Mouse (Mus musculus): ENCODE data around the gene Dnase1. TPM values are rescaled to one million over a fixed set of nuclear protein-coding genes. Genes with fewer than 3 reads are reported as not detected.

The Dnase1 gene
- polyA plus RNA-seq, 1 experiment from 2014 or later = 8.9 TPM

GRCm38 (mm10) chr16:4031441-4032274, 5.1 kb upstream of the Dnase1 start:
- Histone ChIP-seq H3K9ac (ENCODE audit: low read depth, low read length) (no peak overlapping the region), H3K27ac (ENCODE audit: low read depth, low read length) (no peak overlapping the region), H3K27me3 (replicated peaks; ENCODE audit: control insufficient read depth, insufficient read depth, low read length) (no peaks in the 10 kb centered on the region), H3K36me3 (ENCODE audit: control insufficient read depth, insufficient read depth) (0 out of 2 replicates have a peak, but pooled peaks cover under 1% of the 10 kb centered on the region), H3K9me3 (ENCODE audit: control insufficient read depth) (no peaks in the 10 kb centered on the region), H3K4me2 (replicated peaks; ENCODE audit: low read depth) (no peak overlapping the region), H3K4me1 (replicated peaks; ENCODE audit: control insufficient read depth, insufficient read depth, low read length) (no peaks in the 10 kb centered on the region), H3K4me3 (ENCODE audit: low read depth, low read length) (no peak overlapping the region)
- TF ChIP-seq CTCF (IDR thresholded peaks at IDR 0.05; ENCODE audit: low read depth) = no peak
- ATAC-seq = no peak
- 63% methylated on average over 4 of the region's 6 CpGs for WGBS

DNA sequence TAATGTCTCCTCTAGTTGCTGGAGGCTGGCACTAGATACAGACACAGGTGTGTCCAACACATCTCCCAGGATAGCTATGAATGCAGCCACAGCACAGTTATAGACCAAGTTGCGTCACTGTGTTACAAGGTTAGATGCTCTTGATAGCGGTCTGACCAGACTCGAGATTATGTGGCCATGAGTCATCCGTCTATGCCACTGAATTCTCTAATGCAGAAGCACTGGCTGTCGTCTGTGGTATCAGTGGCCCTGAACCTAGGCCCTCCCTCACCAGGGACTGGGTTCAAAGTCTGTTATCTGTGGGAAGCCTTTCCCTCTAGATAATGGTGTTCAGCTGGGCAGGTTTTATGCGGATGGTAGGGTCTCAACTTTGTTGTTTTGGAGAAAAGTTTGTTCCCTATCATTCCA, 4.4 kb upstream of the Dnase1 start:
- Histone ChIP-seq H3K9ac (ENCODE audit: low read depth, low read length) (no peak overlapping the region), H3K27ac (ENCODE audit: low read depth, low read length) (no peak overlapping the region), H3K36me3 (ENCODE audit: control insufficient read depth, insufficient read depth) (peaks cover 3% of the 10 kb centered on the region; the same call in 1 of the 2 replicates), H3K4me1 (replicated peaks; ENCODE audit: control insufficient read depth, insufficient read depth, low read length) (no peaks in the 10 kb centered on the region; the same call in 1 of the 2 replicates), H3K9me3 (ENCODE audit: control insufficient read depth) (no peaks in the 10 kb centered on the region), H3K27me3 (replicated peaks; ENCODE audit: control insufficient read depth, insufficient read depth, low read length) (no peaks in the 10 kb centered on the region), H3K4me3 (ENCODE audit: low read depth, low read length) (no peak overlapping the region), H3K4me2 (replicated peaks; ENCODE audit: low read depth) (no peak overlapping the region)
- 45% methylated on average over 6 of the region's 6 CpGs for WGBS
- no peak for TF ChIP-seq CTCF (IDR thresholded peaks at IDR 0.05; ENCODE audit: low read depth)
- peak; percentile 63 for ATAC-seq

GRCm38 (mm10) chr16:4033971-4034370, 2.8 kb upstream of the Dnase1 start:
- H3K36me3 ChIP-seq (ENCODE audit: control insufficient read depth, insufficient read depth) = peaks cover 14% of the 10 kb centered on the region
- no peaks in the 10 kb centered on the region for H3K9me3 ChIP-seq (ENCODE audit: control insufficient read depth)
- H3K4me1 ChIP-seq (replicated peaks; ENCODE audit: control insufficient read depth, insufficient read depth, low read length) = no peaks in the 10 kb centered on the region; the same call in 1 of the 2 replicates
- 67% methylated on average over 5 of the region's 5 CpGs for WGBS
- H3K4me2 ChIP-seq (replicated peaks; ENCODE audit: low read depth) = no peak overlapping the region
- no peak overlapping the region for H3K4me3 ChIP-seq (ENCODE audit: low read depth, low read length)
- no peak for ATAC-seq
- 0 out of 2 replicates have a peak overlapping the region, but pooled peaks have one; percentile 35 for H3K27ac ChIP-seq (ENCODE audit: low read depth, low read length)
- H3K9ac ChIP-seq (ENCODE audit: low read depth, low read length) = no peak overlapping the region
- no peak for TF ChIP-seq CTCF (IDR thresholded peaks at IDR 0.05; ENCODE audit: low read depth)
- H3K27me3 ChIP-seq (replicated peaks; ENCODE audit: control insufficient read depth, insufficient read depth, low read length) = no peaks in the 10 kb centered on the region

- no peak for TF ChIP-seq CTCF (IDR thresholded peaks at IDR 0.05; ENCODE audit: low read depth)
- Histone ChIP-seq H3K9me3 (ENCODE audit: control insufficient read depth) (no peaks in the 10 kb centered on the region), H3K4me1 (replicated peaks; ENCODE audit: control insufficient read depth, insufficient read depth, low read length) (no peaks in the 10 kb centered on the region; the same call in 1 of the 2 replicates), H3K4me3 (ENCODE audit: low read depth, low read length) (no peak overlapping the region), H3K4me2 (replicated peaks; ENCODE audit: low read depth) (no peak overlapping the region), H3K27me3 (replicated peaks; ENCODE audit: control insufficient read depth, insufficient read depth, low read length) (no peaks in the 10 kb centered on the region), H3K36me3 (ENCODE audit: control insufficient read depth, insufficient read depth) (peaks cover 19% of the 10 kb centered on the region), H3K9ac (ENCODE audit: low read depth, low read length) (no peak overlapping the region), H3K27ac (ENCODE audit: low read depth, low read length) (peak overlapping the region; percentile 35; the same call in 1 of the 2 replicates)
- ATAC-seq = no peak
- WGBS = 77% methylated on average over 3 of the region's 3 CpGs
Observed at GRCm38 (mm10) chr16:4034476-4034875, 2.3 kb upstream of the Dnase1 start.

GRCm38 (mm10) chr16:4035575-4035974, 1.2 kb upstream of the Dnase1 start:
- Histone ChIP-seq H3K27ac (ENCODE audit: low read depth, low read length) (no peak overlapping the region), H3K9me3 (ENCODE audit: control insufficient read depth) (no peaks in the 10 kb centered on the region), H3K4me1 (replicated peaks; ENCODE audit: control insufficient read depth, insufficient read depth, low read length) (no peaks in the 10 kb centered on the region; the same call in 1 of the 2 replicates), H3K9ac (ENCODE audit: low read depth, low read length) (no peak overlapping the region), H3K27me3 (replicated peaks; ENCODE audit: control insufficient read depth, insufficient read depth, low read length) (no peaks in the 10 kb centered on the region), H3K4me3 (ENCODE audit: low read depth, low read length) (no peak overlapping the region), H3K36me3 (ENCODE audit: control insufficient read depth, insufficient read depth) (peaks cover 27% of the 10 kb centered on the region), H3K4me2 (replicated peaks; ENCODE audit: low read depth) (no peak overlapping the region)
- no peak for ATAC-seq
- 94% methylated on average over 2 of the region's 2 CpGs for WGBS
- TF ChIP-seq CTCF (IDR thresholded peaks at IDR 0.05; ENCODE audit: low read depth) = no peak

DNA sequence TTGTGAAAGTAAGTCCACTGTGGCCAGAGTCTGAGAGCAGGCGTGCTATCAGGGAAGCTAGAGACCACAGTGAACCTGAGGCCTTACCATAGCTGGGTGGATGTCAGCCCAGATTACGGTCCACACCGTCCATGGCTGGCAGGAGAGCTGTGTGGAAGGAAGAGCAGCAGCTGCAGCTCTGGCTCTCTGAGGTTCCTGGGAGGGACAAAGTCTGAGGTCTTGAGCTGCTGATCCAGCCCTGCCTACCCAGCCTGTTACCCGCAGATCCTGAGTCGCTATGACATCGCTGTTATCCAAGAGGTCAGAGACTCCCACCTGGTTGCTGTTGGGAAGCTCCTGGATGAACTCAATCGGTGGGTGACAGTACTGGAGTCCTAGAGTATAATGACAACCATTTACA, 948 bp downstream of the Dnase1 start:
- no peak for TF ChIP-seq CTCF (IDR thresholded peaks at IDR 0.05; ENCODE audit: low read depth)
- H3K36me3 ChIP-seq (ENCODE audit: control insufficient read depth, insufficient read depth) = peaks cover 40% of the 10 kb centered on the region
- no peak overlapping the region; the same call in 1 of the 2 replicates for H3K4me2 ChIP-seq (replicated peaks; ENCODE audit: low read depth)
- no peaks in the 10 kb centered on the region for H3K27me3 ChIP-seq (replicated peaks; ENCODE audit: control insufficient read depth, insufficient read depth, low read length)
- 0 out of 2 replicates have a peak, but pooled peaks have one; percentile 15 for ATAC-seq
- no peak overlapping the region for H3K9ac ChIP-seq (ENCODE audit: low read depth, low read length)
- H3K9me3 ChIP-seq (ENCODE audit: control insufficient read depth) = no peaks in the 10 kb centered on the region
- H3K4me1 ChIP-seq (replicated peaks; ENCODE audit: control insufficient read depth, insufficient read depth, low read length) = no peaks in the 10 kb centered on the region; the same call in 1 of the 2 replicates
- H3K4me3 ChIP-seq (ENCODE audit: low read depth, low read length) = no peak overlapping the region
- 78% methylated on average over 7 of the region's 7 CpGs for WGBS
- no peak overlapping the region for H3K27ac ChIP-seq (ENCODE audit: low read depth, low read length)

Measured in intestine, postnatal 0 days (tissue).